Mouse (Mus musculus): ENCODE measurements around the gene Alpl. TPM values are rescaled to one million over a fixed set of nuclear protein-coding genes. Genes with fewer than 3 reads are reported as not detected.

The Alpl gene
- polyA plus RNA-seq, 1 experiment from 2014 or later = 2.0 TPM

- TF ChIP-seq CTCF (IDR thresholded peaks at IDR 0.05) = no peak
- in situ Hi-C loops (cut with MboI; ENCODE audit: low pct_unique_long_range_greater_than_20kb) = no loop called here
- POLR2A ChIA-PET = no interaction called here
- DNase-seq (ENCODE audit: low read depth, low spot score) = peak; percentile 65
- no peaks in the 10 kb centered on the region for H3K27me3 ChIP-seq
- CTCF ChIA-PET = no interaction called here
- peak; percentile 54 for ATAC-seq
Observed at GRCm38 (mm10) chr4:137783541-137784191, 12.5 kb downstream of the Alpl start.

GRCm38 (mm10) chr4:137781949-137782348, 14.2 kb downstream of the Alpl start:
- ATAC-seq = no peak
- ChIA-PET CTCF (no interaction called here), POLR2A (no interaction called here)
- H3K27me3 ChIP-seq = no peaks in the 10 kb centered on the region
- DNase-seq (ENCODE audit: low read depth, low spot score) = no peak
- in situ Hi-C loops (cut with MboI; ENCODE audit: low pct_unique_long_range_greater_than_20kb) = no loop called here
- TF ChIP-seq CTCF (IDR thresholded peaks at IDR 0.05) = no peak

GRCm38 (mm10) chr4:137780986-137781385, 15.2 kb downstream of the Alpl start:
- CTCF ChIA-PET = no interaction called here
- TF ChIP-seq CTCF (IDR thresholded peaks at IDR 0.05) = no peak
- in situ Hi-C loops (cut with MboI; ENCODE audit: low pct_unique_long_range_greater_than_20kb) = no loop called here
- H3K27me3 ChIP-seq = no peaks in the 10 kb centered on the region
- ATAC-seq (no peak), DNase-seq (ENCODE audit: low read depth, low spot score) (no peak)
- POLR2A ChIA-PET = no interaction called here

- ChIA-PET CTCF (no interaction called here), POLR2A (no interaction called here)
- no peak for ATAC-seq
- in situ Hi-C loops (cut with MboI; ENCODE audit: low pct_unique_long_range_greater_than_20kb) = no loop called here
- no peak for DNase-seq (ENCODE audit: low read depth, low spot score)
- TF ChIP-seq CTCF (IDR thresholded peaks at IDR 0.05) = no peak
- no peaks in the 10 kb centered on the region for H3K27me3 ChIP-seq
Observed at GRCm38 (mm10) chr4:137778397-137779184, 17.6 kb downstream of the Alpl start.

- no peak for TF ChIP-seq CTCF (IDR thresholded peaks at IDR 0.05)
- ATAC-seq (no peak), DNase-seq (ENCODE audit: low read depth, low spot score) (no peak)
- ChIA-PET CTCF (no interaction called here), POLR2A (no interaction called here)
- in situ Hi-C loops (cut with MboI; ENCODE audit: low pct_unique_long_range_greater_than_20kb) = no loop called here
- H3K27me3 ChIP-seq = no peaks in the 10 kb centered on the region
Observed at GRCm38 (mm10) chr4:137777866-137778265, 18.3 kb downstream of the Alpl start.

GRCm38 (mm10) chr4:137774505-137774904, 21.7 kb downstream of the Alpl start:
- ATAC-seq = no peak
- in situ Hi-C loops (cut with MboI; ENCODE audit: low pct_unique_long_range_greater_than_20kb) = no loop called here
- DNase-seq (ENCODE audit: low read depth, low spot score) = no peak
- POLR2A ChIA-PET = no interaction called here
- no peak for TF ChIP-seq CTCF (IDR thresholded peaks at IDR 0.05)
- no peaks in the 10 kb centered on the region for H3K27me3 ChIP-seq
- CTCF ChIA-PET = no interaction called here

GRCm38 (mm10) chr4:137774013-137774412, 22.2 kb downstream of the Alpl start:
- no peaks in the 10 kb centered on the region for H3K27me3 ChIP-seq
- ChIA-PET POLR2A (no interaction called here), CTCF (no interaction called here)
- in situ Hi-C loops (cut with MboI; ENCODE audit: low pct_unique_long_range_greater_than_20kb) = no loop called here
- ATAC-seq = no peak
- no peak for DNase-seq (ENCODE audit: low read depth, low spot score)
- TF ChIP-seq CTCF (IDR thresholded peaks at IDR 0.05) = no peak

- TF ChIP-seq CTCF (IDR thresholded peaks at IDR 0.05) = no peak
- CTCF ChIA-PET = no interaction called here
- no peaks in the 10 kb centered on the region for H3K27me3 ChIP-seq
- DNase-seq (ENCODE audit: low read depth, low spot score) = no peak
- in situ Hi-C loops (cut with MboI; ENCODE audit: low pct_unique_long_range_greater_than_20kb) = no loop called here
- POLR2A ChIA-PET = no interaction called here
- ATAC-seq = no peak
Observed at GRCm38 (mm10) chr4:137773369-137773899, 22.8 kb downstream of the Alpl start.

- no peaks in the 10 kb centered on the region for H3K27me3 ChIP-seq
- ChIA-PET CTCF (no interaction called here), POLR2A (no interaction called here)
- ATAC-seq (no peak), DNase-seq (ENCODE audit: low read depth, low spot score) (no peak)
- in situ Hi-C loops (cut with MboI; ENCODE audit: low pct_unique_long_range_greater_than_20kb) = no loop called here
- TF ChIP-seq CTCF (IDR thresholded peaks at IDR 0.05) = no peak
Observed at GRCm38 (mm10) chr4:137772438-137773056, 23.6 kb downstream of the Alpl start.

GRCm38 (mm10) chr4:137771749-137772148, 24.4 kb downstream of the Alpl start:
- POLR2A ChIA-PET = no interaction called here
- ATAC-seq = no peak
- CTCF ChIA-PET = interaction anchor here (1.4 kb wide), 1 partner anchor 15 kb away, joined by 3 read pairs; no protein-coding TSS in a partner anchor
- in situ Hi-C loops (cut with MboI; ENCODE audit: low pct_unique_long_range_greater_than_20kb) = no loop called here
- no peak for DNase-seq (ENCODE audit: low read depth, low spot score)
- no peak for TF ChIP-seq CTCF (IDR thresholded peaks at IDR 0.05)
- H3K27me3 ChIP-seq = no peaks in the 10 kb centered on the region
